In the genomic region with DNA sequence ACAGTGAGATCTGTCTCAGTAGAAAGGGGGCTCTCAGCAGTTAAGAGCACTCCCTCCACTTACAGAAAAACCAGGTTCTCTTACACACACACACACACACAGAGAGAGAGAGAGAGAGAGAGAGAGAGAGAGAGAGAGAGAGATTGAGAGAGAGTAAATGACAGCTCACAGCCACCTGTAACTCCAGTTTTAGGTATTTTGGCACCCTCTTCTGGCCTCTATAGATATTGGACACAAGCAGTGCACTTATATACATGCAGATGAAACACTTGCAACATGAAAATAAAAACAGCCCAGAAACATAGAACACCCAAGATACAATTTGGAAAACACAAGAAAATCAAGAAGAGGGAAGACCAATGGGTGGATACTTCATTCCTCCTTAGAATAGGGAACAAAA, we compare ENCODE assay signal across 1 mouse cellular context.
A peak's percentile ranks its signal among the peaks of the same experiment; 100 is the strongest.
TF ChIP-seq lines count a peak whose summit lies in the region.

No protein-coding gene starts in this region.

TF ChIP-seq in CH12.LX, 34 proteins besides CTCF, POLR2A, EP300 and RAD21:
- TF ChIP-seq JUND (conservative IDR thresholded peaks at IDR 0.05; ENCODE audit: low read depth, low read length), result 0 out of 2 replicates have a peak, but pooled peaks have one; percentile 42
- peak; percentile 64 for TF ChIP-seq SMC3 (IDR thresholded peaks at IDR 0.05; ENCODE audit: low read depth, low read length)
